8 mouse cellular contexts compared by ENCODE assay signal in the genomic region with DNA sequence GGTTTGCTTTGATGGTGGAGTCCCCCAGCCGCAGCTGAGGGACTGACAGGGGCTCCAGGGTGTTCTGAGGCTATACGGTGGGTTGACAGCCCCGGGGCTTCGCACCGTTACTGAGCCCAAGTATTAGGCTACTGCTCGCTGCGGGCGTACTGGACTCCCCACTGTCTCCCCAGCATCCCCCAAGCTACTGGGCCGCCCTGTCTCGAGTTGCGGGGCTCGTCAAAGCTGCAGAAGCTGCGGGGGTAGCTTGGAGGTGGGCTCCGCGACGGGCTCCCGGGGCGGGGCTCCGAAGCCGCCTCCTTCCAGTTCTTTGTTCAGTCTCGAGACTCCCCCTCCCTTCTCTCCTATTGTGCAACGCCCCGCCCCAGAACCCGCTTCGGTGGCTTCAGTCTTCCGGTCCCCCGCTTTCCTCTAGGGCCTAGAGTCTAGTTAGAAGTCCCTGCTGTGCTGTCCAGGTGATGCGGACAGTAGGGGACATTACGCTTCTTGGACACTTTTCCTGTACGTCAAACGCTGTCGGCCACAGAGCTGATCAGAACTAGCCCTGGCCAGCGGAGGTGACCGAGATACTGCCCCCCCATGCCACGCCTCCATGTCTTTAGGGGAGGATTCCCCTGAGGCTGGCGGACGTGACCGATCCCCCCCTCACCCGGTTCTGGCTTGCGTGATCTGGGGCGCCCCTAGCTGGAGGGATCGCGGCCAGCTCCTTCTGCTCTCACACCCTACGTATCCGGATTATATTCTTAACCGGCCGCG. TPM values are rescaled to one million over a fixed set of nuclear protein-coding genes. Genes with fewer than 3 reads are reported as not detected.
DNase-seq lines count a peak whose midpoint lies in the region; ATAC-seq lines count a peak whose summit lies in the region.

No protein-coding gene starts in this region.

- DNase-seq in ZHBTc4 (ENCODE audit: low read depth, low spot score): peak; percentile 89
- peak; percentile 46 to 49 for DNase-seq in gastrocnemius, adult 8-10 months (ENCODE audit: low spot score in 2 of 2)
- DNase-seq in hindlimb bud, embryonic 11.5 days (ENCODE audit: extremely low spot score, low read depth, low spot score): peak; percentile 64
- DNase-seq in left cerebral cortex, postnatal 10 days (ENCODE audit: extremely low spot score in 1 of 2, low spot score in 2 of 2): peak; percentile 76 to 93
- DNase-seq in right cerebral cortex, postnatal 10 days (ENCODE audit: low spot score in 2 of 2): peak; percentile 86 to 89
- peak; percentile 84 for DNase-seq in urinary bladder, postnatal 14 days (ENCODE audit: low spot score)

- intact Hi-C loops in left cerebral cortex, postnatal 10 days (cut with DNase I): no loop called here

- ATAC-seq in common myeloid progenitor, adult 5-6 weeks (replicated peaks; ENCODE audit: low read depth, poor library complexity, severe bottlenecking): peak; percentile 55
- ATAC-seq in megakaryocyte progenitor cell, adult 5-6 weeks (replicated peaks; ENCODE audit: poor library complexity): peak; percentile 56

RNA-seq across cellular contexts. Expression of gene Ccng2, which starts 1.0 kb away (rescaled TPM):
- total RNA-seq in common myeloid progenitor, adult 5-6 weeks (2017): 55.0 and 75.0 TPM in 2 replicates
- 10 to 100 TPM; 10.1 to 13.5 (median 12.2) TPM for total RNA-seq in gastrocnemius, adult 8-10 months (2022)
- total RNA-seq in left cerebral cortex, postnatal 10 days (2021): 10 to 100 TPM; 31.5 to 35.9 TPM
- 31.9 and 37.7 TPM in 2 replicates for total RNA-seq in megakaryocyte progenitor cell, adult 5-6 weeks (2015)
- 35.2 and 38.1 TPM in 2 replicates for total RNA-seq in megakaryocyte progenitor cell, adult 5-6 weeks (2017)

Comparison
In these comparisons a context has a peak if more than half of its experiments do, and no peak if none do; other contexts are left out.
1. Peak in every context shown above with its lines: DNase-seq and ATAC-seq.